Mouse (Mus musculus): ENCODE measurements around the gene Pxmp4. TPM values are rescaled to one million over a fixed set of nuclear protein-coding genes. Genes with fewer than 3 reads are reported as not detected.

Gene Pxmp4
- polyA plus RNA-seq, 1 experiment: 28.8 TPM

GRCm38 (mm10) chr2:154538310-154538709, 65.2 kb downstream of the Pxmp4 start:
- no peaks in the 10 kb centered on the region for H3K4me1 ChIP-seq (ENCODE audit: control insufficient read depth, insufficient read depth, insufficient read length, low read length)
- WGBS: 70% methylated on average over 2 of the region's 2 CpGs
- H3K27ac ChIP-seq (ENCODE audit: insufficient read depth, low read depth, low read length): no peak overlapping the region
- no peak for TF ChIP-seq CTCF (IDR thresholded peaks at IDR 0.05; ENCODE audit: extremely low read depth, insufficient read length, insufficient replicate concordance, low read depth, low read length)
- TF ChIP-seq POLR2A (IDR thresholded peaks at IDR 0.05; ENCODE audit: low read depth, low read length): no peak
- peaks cover 21% of the 10 kb centered on the region for H3K36me3 ChIP-seq (ENCODE audit: control insufficient read depth, insufficient read depth, low read length)
- H3K4me3 ChIP-seq (ENCODE audit: low read depth, low read length): no peak overlapping the region
- H3K27me3 ChIP-seq (ENCODE audit: control insufficient read depth, insufficient read depth, low read length): no peaks in the 10 kb centered on the region

Other genes starting within 250 kb of the Pxmp4 start
- gene Cdk5rap1, start 230.7 kb downstream of the Pxmp4 start, polyA plus RNA-seq (2012; rRNA removed): 3.2 and 5.4 TPM in 2 replicates
- gene Snta1, start 195.6 kb downstream of the Pxmp4 start, polyA plus RNA-seq (2012; rRNA removed): 12.0 and 27.5 TPM in 2 replicates
- 3.6 and 9.8 TPM in 2 replicates for gene Cbfa2t2, start 167.2 kb downstream of the Pxmp4 start, polyA plus RNA-seq (2012; rRNA removed)
- gene 1700003F12Rik, start 56.6 kb downstream of the Pxmp4 start, polyA plus RNA-seq (2012; rRNA removed): 0.32 and 0.47 TPM in 2 replicates
- not detected in 2 replicates for gene Actl10, start 51.9 kb downstream of the Pxmp4 start, polyA plus RNA-seq (2012; rRNA removed)
- gene Necab3, start 44.8 kb downstream of the Pxmp4 start, polyA plus RNA-seq (2012; rRNA removed): 0.24 TPM in 1 of 2 replicates, not detected in the other
- 7.1 and 14.5 TPM in 2 replicates for gene E2f1, start 33.8 kb downstream of the Pxmp4 start, polyA plus RNA-seq (2012; rRNA removed)
- 2.6 and 4.7 TPM in 2 replicates for gene Zfp341, start 9.6 kb upstream of the Pxmp4 start, polyA plus RNA-seq (2012; rRNA removed)
- 0.46 and 1.6 TPM in 2 replicates for gene 4930519P11Rik, start 9.7 kb upstream of the Pxmp4 start, polyA plus RNA-seq (2012; rRNA removed)
- gene Chmp4b, start 48.0 kb upstream of the Pxmp4 start, polyA plus RNA-seq (2012; rRNA removed): 73.2 and 131 TPM in 2 replicates
- gene Gm14214, start 166.3 kb upstream of the Pxmp4 start, polyA plus RNA-seq (2012; rRNA removed): not detected in 2 replicates
- 84.3 and 178 TPM in 2 replicates for gene Raly, start 187.4 kb upstream of the Pxmp4 start, polyA plus RNA-seq (2012; rRNA removed)
- 1.2 TPM in 1 of 2 replicates, not detected in the other for gene a, start 187.7 kb upstream of the Pxmp4 start, polyA plus RNA-seq (2012; rRNA removed)